Mouse (Mus musculus) intestine, embryonic 16.5 days (tissue): ENCODE data around the gene Cmtr1. TPM values are rescaled to one million over a fixed set of nuclear protein-coding genes. Genes with fewer than 3 reads are reported as not detected.

Experiments used
- ATAC-seq: fragments of 200-750 bp; cut with Nextera tagmentation; 2 replicates; pipeline ENCODE4 v1.8.0; 2017; ENCODE audit warnings: moderate TSS enrichment, moderate library complexity
- H3K27ac ChIP-seq: fragments of 300-500 bp; sonication (generic); 2 replicates; pipeline ENCODE4 v1.5.1; 2014; ENCODE audit warnings: mild to moderate bottlenecking, low read length
- H3K27me3 ChIP-seq: fragments of 300-500 bp; sonication (generic); replicated peaks from 2 replicates; pipeline ENCODE4 v1.6.1; 2014; ENCODE audit warnings: low read length, control low read depth, mixed read lengths; ENCODE audit not compliant: control insufficient read depth, insufficient read depth
- H3K36me3 ChIP-seq: fragments of 300-500 bp; sonication (generic); 2 replicates; pipeline ENCODE4 v1.6.1; 2014; ENCODE audit warnings: low read length, control low read depth; ENCODE audit not compliant: control insufficient read depth, insufficient read depth
- H3K4me1 ChIP-seq: fragments of 300-500 bp; sonication (generic); 2 replicates; pipeline ENCODE4 v1.6.1; 2014; ENCODE audit warnings: low read length, control low read depth, mixed read lengths; ENCODE audit not compliant: control insufficient read depth, insufficient read depth
- H3K4me2 ChIP-seq: fragments of 300-500 bp; sonication (generic); 2 replicates; pipeline ENCODE4 v1.6.1; 2014; ENCODE audit warnings: low read depth, low read length, control low read depth
- H3K4me3 ChIP-seq: fragments of 300-500 bp; sonication (generic); 2 replicates; pipeline ENCODE4 v1.5.1; 2014; ENCODE audit warnings: mild to moderate bottlenecking, low read length
- H3K9ac ChIP-seq: fragments of 300-500 bp; sonication (generic); 2 replicates; pipeline ENCODE4 v1.6.1; 2014; ENCODE audit warnings: low read depth, low read length
- H3K9me3 ChIP-seq: fragments of 300-500 bp; sonication (generic); 2 replicates; pipeline ENCODE4 v1.6.1; 2016; ENCODE audit warnings: low read length, control low read depth; ENCODE audit not compliant: control insufficient read depth
- WGBS: fragments of 180-500 bp; shearing (Covaris S2); extraction: QIAGEN DNeasy Blood & Tissue Kit; methylation state at CpG from one replicate; pipeline ENCODE4 v1.1.7; 2014; 5-methylcytosine and 5-hydroxymethylcytosine counted together
- polyA plus RNA-seq: library from polyadenylated mRNA; unstranded; fragments of >200 nt; fragmentation: Nextera tagmentation; extraction: Ambion mirVana; gene quantifications from 2 replicates; pipeline ENCODE4 v1.2.1, GENCODE M21; 2015

The Cmtr1 gene
- polyA plus RNA-seq, 1 experiment from 2014 or later, result 92.7 TPM

DNA sequence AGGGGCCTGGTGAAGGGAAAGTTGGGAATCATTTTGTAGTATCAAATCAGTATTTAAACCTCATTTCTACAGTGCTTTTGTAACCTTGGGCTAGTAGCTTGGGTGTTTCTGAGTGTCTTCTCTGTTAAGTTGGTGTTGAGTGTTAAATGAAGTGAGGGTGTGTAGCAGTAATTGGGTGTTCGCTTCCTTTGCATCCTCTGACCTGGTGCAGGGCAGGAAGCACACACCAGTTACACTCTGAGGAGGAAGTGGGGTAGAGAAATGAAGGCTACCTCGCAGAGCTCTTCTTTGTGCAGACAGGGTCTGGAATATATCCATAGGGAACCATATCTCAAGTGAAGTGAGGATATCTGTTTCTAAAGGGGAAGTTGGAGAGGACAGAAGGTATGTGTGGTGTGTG lies 20.5 kb downstream of the Cmtr1 start:
- 86% methylated on average over 2 of the region's 2 CpGs for WGBS
- Histone ChIP-seq H3K9me3 (no peaks in the 10 kb centered on the region), H3K9ac (no peak overlapping the region), H3K4me1 (0 out of 2 replicates have a peak, but pooled peaks cover 3% of the 10 kb centered on the region), H3K4me2 (no peak overlapping the region), H3K36me3 (peaks cover 18% of the 10 kb centered on the region), H3K27me3 (no peaks in the 10 kb centered on the region), H3K4me3 (no peak overlapping the region), H3K27ac (no peak overlapping the region)
- ATAC-seq, result no peak

DNA sequence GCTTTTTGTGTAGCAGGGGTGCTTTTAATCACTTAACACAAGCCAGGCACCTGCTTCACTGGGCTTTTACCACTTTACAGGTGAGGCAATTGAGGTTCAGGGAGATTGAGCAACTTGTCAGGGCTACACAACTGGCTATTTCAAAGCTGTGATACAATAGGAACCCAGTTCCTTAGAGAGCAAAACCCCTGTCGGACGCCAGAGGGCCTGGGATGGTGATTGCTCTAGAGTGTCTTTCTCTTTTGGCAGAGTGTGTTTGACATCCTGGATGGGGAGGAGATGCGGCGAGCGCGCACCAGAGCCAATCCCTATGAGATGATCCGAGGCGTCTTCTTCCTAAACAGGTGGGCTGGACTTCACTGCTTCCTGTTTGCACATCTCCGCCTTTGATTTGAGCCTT lies 21.3 kb downstream of the Cmtr1 start:
- H3K9me3 ChIP-seq, result no peaks in the 10 kb centered on the region
- H3K9ac ChIP-seq, result no peak overlapping the region
- H3K4me1 ChIP-seq, result 0 out of 2 replicates have a peak, but pooled peaks cover 3% of the 10 kb centered on the region
- H3K27ac ChIP-seq, result no peak overlapping the region
- H3K27me3 ChIP-seq, result no peaks in the 10 kb centered on the region
- no peak for ATAC-seq
- no peak overlapping the region for H3K4me2 ChIP-seq
- 94% methylated on average over 9 of the region's 9 CpGs for WGBS
- peaks cover 20% of the 10 kb centered on the region for H3K36me3 ChIP-seq
- H3K4me3 ChIP-seq, result no peak overlapping the region

DNA sequence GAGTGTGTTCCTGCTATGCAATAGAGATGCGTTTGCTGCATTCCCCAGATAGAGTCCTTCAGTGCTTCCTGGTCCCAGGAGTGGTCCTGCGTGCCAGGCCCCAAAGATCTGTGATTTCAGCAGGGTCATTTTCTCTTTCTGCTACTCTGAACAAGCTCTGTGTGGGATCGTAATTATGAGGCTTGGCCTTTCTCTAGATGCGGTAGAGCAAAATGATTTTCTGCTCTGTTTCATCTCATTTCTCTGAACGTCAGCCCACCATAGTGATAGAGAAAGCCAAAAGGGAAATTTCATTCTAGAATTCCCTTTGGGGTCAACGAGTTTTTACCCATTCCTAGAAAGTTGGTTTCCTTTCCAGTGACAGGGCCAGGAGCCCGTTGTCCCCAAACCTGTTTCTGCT lies 21.9 kb downstream of the Cmtr1 start:
- Histone ChIP-seq H3K4me3 (no peak overlapping the region), H3K4me1 (0 out of 2 replicates have a peak, but pooled peaks cover 3% of the 10 kb centered on the region), H3K27ac (no peak overlapping the region), H3K9me3 (no peaks in the 10 kb centered on the region), H3K9ac (no peak overlapping the region), H3K36me3 (peaks cover 21% of the 10 kb centered on the region), H3K27me3 (no peaks in the 10 kb centered on the region), H3K4me2 (no peak overlapping the region)
- 87% methylated on average over 7 of the region's 7 CpGs for WGBS
- ATAC-seq, result no peak

DNA sequence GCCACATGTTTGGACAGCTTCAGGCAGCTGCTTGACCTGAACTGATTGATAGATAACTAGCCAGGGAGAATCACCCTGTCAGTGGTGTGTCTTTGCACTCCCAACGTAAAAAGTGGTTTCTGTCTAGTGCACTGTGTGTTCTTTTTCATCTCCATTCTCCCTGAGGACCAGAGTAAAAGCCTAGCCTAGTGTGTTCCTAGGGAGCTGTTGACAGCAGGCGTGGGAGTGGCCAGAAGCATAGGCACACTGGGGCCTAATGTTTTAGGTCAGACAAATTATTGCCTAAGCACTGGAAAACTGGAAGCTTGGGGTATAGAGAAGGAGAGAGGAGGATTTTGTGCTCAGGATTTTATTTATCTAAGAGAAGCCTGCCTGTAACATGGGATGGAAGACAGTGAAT lies 22.7 kb downstream of the Cmtr1 start:
- Histone ChIP-seq H3K4me2 (no peak overlapping the region), H3K9ac (no peak overlapping the region), H3K4me1 (0 out of 2 replicates have a peak, but pooled peaks cover 3% of the 10 kb centered on the region), H3K4me3 (no peak overlapping the region), H3K36me3 (peaks cover 24% of the 10 kb centered on the region), H3K27ac (no peak overlapping the region), H3K9me3 (no peaks in the 10 kb centered on the region), H3K27me3 (no peaks in the 10 kb centered on the region)
- no peak for ATAC-seq
- WGBS, result 88% methylated on average over 2 of the region's 2 CpGs

DNA sequence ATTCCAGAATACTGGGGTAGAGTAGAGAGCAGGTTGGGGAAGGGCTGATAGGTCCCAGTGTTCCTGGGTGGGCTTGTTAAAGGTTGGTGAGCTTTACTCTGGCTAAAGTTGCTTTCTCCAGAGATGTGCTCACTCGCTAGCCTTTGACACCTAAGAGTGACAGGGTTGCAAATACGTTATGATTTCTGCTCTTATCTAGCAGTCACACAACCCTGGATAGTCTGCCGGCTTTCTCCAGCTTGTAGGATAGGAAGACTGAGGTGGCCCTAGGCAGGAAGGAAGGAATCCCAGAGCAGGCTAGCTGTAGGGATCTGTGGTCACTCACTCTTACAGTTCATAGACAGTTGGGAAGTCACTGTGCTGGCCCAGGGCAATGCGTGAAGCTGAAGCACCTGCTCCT lies 23.9 kb downstream of the Cmtr1 start:
- Histone ChIP-seq H3K9ac (no peak overlapping the region), H3K36me3 (peaks cover 32% of the 10 kb centered on the region), H3K27ac (no peak overlapping the region), H3K27me3 (no peaks in the 10 kb centered on the region), H3K4me3 (no peak overlapping the region), H3K9me3 (no peaks in the 10 kb centered on the region), H3K4me2 (no peak overlapping the region), H3K4me1 (0 out of 2 replicates have a peak, but pooled peaks cover 3% of the 10 kb centered on the region)
- 93% methylated on average over 4 of the region's 4 CpGs for WGBS
- ATAC-seq, result no peak

DNA sequence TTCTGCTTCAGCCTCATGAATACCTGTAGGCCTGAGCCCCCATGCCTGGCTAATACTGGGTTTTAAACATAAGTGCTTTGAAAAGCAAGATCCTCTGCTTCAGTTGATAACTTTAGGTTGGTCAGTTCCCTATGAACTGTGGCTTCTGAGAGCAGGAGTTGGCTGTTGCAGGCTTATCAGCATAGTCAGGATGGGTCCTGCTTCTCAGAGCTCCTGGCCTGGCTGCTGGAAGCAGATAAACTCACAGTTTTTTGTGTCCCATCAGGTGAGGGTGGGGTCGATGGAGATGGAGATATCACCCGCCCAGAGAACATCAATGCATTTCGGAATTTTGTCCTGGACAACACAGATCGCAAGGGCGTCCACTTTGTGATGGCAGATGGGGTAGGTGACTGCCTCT lies 26.4 kb downstream of the Cmtr1 start:
- 94% methylated on average over 5 of the region's 5 CpGs for WGBS
- Histone ChIP-seq H3K36me3 (peaks cover 43% of the 10 kb centered on the region), H3K27me3 (no peaks in the 10 kb centered on the region), H3K9ac (no peak overlapping the region), H3K4me2 (no peak overlapping the region), H3K4me1 (no peaks in the 10 kb centered on the region), H3K9me3 (no peaks in the 10 kb centered on the region), H3K4me3 (no peak overlapping the region), H3K27ac (no peak overlapping the region)
- no peak for ATAC-seq

DNA sequence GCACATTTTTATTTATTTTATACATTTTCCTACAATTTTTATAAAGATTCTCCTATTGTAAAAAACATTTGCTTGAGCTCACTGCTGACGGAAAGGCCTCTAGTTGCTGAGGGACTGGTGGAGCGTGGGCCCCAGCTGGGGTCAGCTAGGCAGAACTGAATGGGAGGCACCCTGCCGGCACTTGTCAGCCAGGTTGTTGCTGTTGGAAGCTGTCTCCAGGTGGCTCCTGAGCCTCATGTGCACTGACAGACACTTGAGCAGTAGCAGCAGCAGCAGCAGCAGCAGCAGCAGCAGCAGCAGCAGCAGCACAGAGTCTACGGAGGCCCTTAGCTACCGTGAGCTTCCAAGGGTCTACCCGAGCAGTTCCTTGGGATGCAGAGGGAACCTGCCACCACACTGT lies 27.0 kb downstream of the Cmtr1 start:
- WGBS, result 90% methylated on average over 6 of the region's 6 CpGs
- H3K27ac ChIP-seq, result no peak overlapping the region
- H3K4me2 ChIP-seq, result no peak overlapping the region
- no peak for ATAC-seq
- H3K9me3 ChIP-seq, result no peaks in the 10 kb centered on the region
- H3K9ac ChIP-seq, result no peak overlapping the region
- H3K4me1 ChIP-seq, result no peaks in the 10 kb centered on the region
- peaks cover 38% of the 10 kb centered on the region for H3K36me3 ChIP-seq
- H3K27me3 ChIP-seq, result no peaks in the 10 kb centered on the region
- H3K4me3 ChIP-seq, result no peak overlapping the region

DNA sequence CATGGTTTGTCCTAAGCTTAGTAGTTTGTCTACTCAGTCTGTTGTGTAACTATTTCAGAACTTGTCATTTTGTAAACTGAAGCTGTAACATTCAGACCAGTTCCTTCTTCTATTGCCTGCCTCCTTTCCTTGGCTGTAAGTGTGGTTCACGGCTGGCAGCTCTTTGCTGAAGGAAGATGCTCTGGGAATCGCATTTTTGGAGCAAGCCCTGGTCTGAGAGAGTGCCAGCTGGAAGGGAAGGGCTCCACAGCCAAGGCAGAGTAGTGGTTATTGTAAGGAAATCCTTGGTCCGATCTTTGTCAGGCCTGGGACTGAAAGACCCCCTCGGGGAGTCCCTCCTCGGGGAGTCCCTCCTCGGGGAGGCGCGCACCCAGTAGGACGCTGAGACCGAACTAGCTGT lies 28.2 kb downstream of the Cmtr1 start:
- no peak for ATAC-seq
- H3K4me3 ChIP-seq, result no peak overlapping the region
- 94% methylated on average over 10 of the region's 10 CpGs for WGBS
- H3K27ac ChIP-seq, result no peak overlapping the region
- no peak overlapping the region for H3K4me2 ChIP-seq
- H3K36me3 ChIP-seq, result peaks cover 34% of the 10 kb centered on the region
- H3K4me1 ChIP-seq, result no peaks in the 10 kb centered on the region
- H3K9me3 ChIP-seq, result no peaks in the 10 kb centered on the region
- H3K27me3 ChIP-seq, result no peaks in the 10 kb centered on the region
- H3K9ac ChIP-seq, result no peak overlapping the region

DNA sequence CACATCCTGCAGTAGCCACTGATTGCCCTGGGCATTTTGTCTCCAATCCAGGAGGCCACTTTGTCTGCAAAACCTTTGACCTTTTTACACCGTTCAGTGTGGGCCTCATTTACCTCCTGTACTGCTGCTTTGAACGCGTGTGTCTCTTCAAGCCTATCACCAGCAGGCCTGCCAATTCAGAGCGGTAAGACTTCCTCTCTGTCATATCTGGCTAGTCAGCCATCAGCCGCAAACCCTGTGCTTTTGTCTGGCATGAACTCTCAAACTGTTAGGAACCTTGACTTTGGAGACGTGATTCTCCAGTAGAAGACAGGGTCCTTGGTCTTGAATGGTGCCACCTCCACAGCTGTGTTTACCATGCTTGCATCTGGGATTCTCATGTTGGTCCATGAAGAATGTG lies 29.9 kb downstream of the Cmtr1 start:
- Histone ChIP-seq H3K9me3 (no peaks in the 10 kb centered on the region), H3K4me3 (no peak overlapping the region), H3K27me3 (no peaks in the 10 kb centered on the region), H3K4me2 (no peak overlapping the region), H3K36me3 (peaks cover 35% of the 10 kb centered on the region), H3K27ac (no peak overlapping the region), H3K9ac (no peak overlapping the region), H3K4me1 (no peaks in the 10 kb centered on the region)
- WGBS, result 80% methylated on average over 6 of the region's 6 CpGs
- no peak for ATAC-seq

DNA sequence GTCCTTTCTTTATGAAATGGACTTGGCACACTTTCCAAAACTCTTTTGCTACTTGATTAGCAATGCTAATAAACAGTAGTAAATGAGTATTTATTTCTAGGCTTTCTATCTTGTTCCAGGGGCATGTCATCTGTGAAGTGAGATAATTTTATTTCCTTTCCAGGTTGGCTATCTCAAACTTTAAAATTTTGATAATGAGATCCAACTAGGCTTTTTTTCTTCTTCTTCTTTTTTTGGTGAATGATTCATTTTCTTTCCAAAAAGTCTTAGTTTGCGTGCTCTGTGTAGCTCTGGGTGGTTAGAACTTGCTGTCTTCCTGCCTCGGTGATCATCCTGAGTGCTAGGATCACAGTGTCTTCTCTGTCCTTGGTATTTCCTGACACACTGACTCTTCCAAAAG lies 32.4 kb downstream of the Cmtr1 start:
- Histone ChIP-seq H3K27me3 (no peaks in the 10 kb centered on the region), H3K9ac (no peak overlapping the region), H3K4me2 (no peak overlapping the region), H3K4me3 (no peak overlapping the region), H3K4me1 (no peaks in the 10 kb centered on the region), H3K9me3 (no peaks in the 10 kb centered on the region), H3K27ac (no peak overlapping the region), H3K36me3 (peaks cover 28% of the 10 kb centered on the region)
- WGBS, result 82% methylated on average over 2 of the region's 2 CpGs
- ATAC-seq, result no peak
